Mouse (Mus musculus) embryonic facial prominence, embryonic 12.5 days (tissue): ENCODE measurements around the gene Hus1. TPM values are rescaled to one million over a fixed set of nuclear protein-coding genes. Genes with fewer than 3 reads are reported as not detected.

Experiments used
- polyA plus RNA-seq: library from polyadenylated mRNA; unstranded; fragments of >200 nt; fragmentation: Nextera tagmentation; extraction: Ambion mirVana; gene quantifications from 2 replicates; pipeline ENCODE4 v1.2.1, GENCODE M21; 2016

Hus1 gene
- polyA plus RNA-seq, 1 experiment from 2014 or later, result 16.8 TPM

Other genes with a start within 250 kb of the Hus1 start
- 0.04 and 0.13 TPM in 2 replicates for gene Pkd1l1, start 37.9 kb downstream of the Hus1 start, polyA plus RNA-seq
- 0.33 and 0.65 TPM in 2 replicates for gene Gm11992, start 37.4 kb upstream of the Hus1 start, polyA plus RNA-seq
- gene Sun3, start 37.8 kb upstream of the Hus1 start, polyA plus RNA-seq, result 0.14 TPM in 1 of 2 replicates, not detected in the other
- 3.4 and 4.5 TPM in 2 replicates for gene Upp1, start 106.9 kb upstream of the Hus1 start, polyA plus RNA-seq
- 0.03 and 0.13 TPM in 2 replicates for gene Abca13, start 180.8 kb upstream of the Hus1 start, polyA plus RNA-seq